Mouse (Mus musculus): Measurements from ENCODE around the gene Mylk3.

GRCm38 (mm10) chr8:85372465-85372839 is 13.7 kb downstream of the Mylk3 start:
- TF ChIP-seq CTCF (IDR thresholded peaks at IDR 0.05; ENCODE audit: low read depth): no peak
- TF ChIP-seq EP300 (IDR thresholded peaks at IDR 0.05; ENCODE audit: low read depth): no peak

All from liver, embryonic 14.5 days (tissue).